Mouse (Mus musculus): Measurements from ENCODE around the gene Ppib. TPM values are rescaled to one million over a fixed set of nuclear protein-coding genes. Genes with fewer than 3 reads are reported as not detected.

The Ppib gene
- polyA plus RNA-seq, 1 experiment from 2014 or later = 834 TPM

- H3K27ac ChIP-seq (replicated peaks; ENCODE audit: low read depth, low read length) = no peak overlapping the region
- H3K4me1 ChIP-seq (ENCODE audit: control insufficient read depth, insufficient read depth, low read length) = no peaks in the 10 kb centered on the region
- H3K27me3 ChIP-seq (replicated peaks; ENCODE audit: control insufficient read depth, insufficient read depth, low read length) = no peaks in the 10 kb centered on the region
- no peak overlapping the region for H3K4me3 ChIP-seq (ENCODE audit: low read depth, low read length)
- no peak overlapping the region for H3K4me2 ChIP-seq (ENCODE audit: low read depth, low read length)
- peaks cover 83% of the 10 kb centered on the region for H3K36me3 ChIP-seq (ENCODE audit: control insufficient read depth, insufficient read depth, low read length)
- ATAC-seq (ENCODE audit: low read depth) = no peak
- no peak for DNase-seq (ENCODE audit: low spot score)
- H3K9me3 ChIP-seq (ENCODE audit: control insufficient read depth, low read length) = no peaks in the 10 kb centered on the region
- H3K9ac ChIP-seq (ENCODE audit: low read depth, low read length) = no peak overlapping the region
- 78% methylated on average over 6 of the region's 6 CpGs for WGBS
These were observed 42.6 kb downstream of the Ppib start for GRCm38 (mm10) chr9:66102668-66103067.

- Histone ChIP-seq H3K9ac (ENCODE audit: low read depth, low read length) (no peak overlapping the region), H3K36me3 (ENCODE audit: control insufficient read depth, insufficient read depth, low read length) (peaks cover 86% of the 10 kb centered on the region), H3K4me2 (ENCODE audit: low read depth, low read length) (no peak overlapping the region), H3K27ac (replicated peaks; ENCODE audit: low read depth, low read length) (no peak overlapping the region), H3K4me3 (ENCODE audit: low read depth, low read length) (no peak overlapping the region), H3K9me3 (ENCODE audit: control insufficient read depth, low read length) (no peaks in the 10 kb centered on the region), H3K27me3 (replicated peaks; ENCODE audit: control insufficient read depth, insufficient read depth, low read length) (no peaks in the 10 kb centered on the region), H3K4me1 (ENCODE audit: control insufficient read depth, insufficient read depth, low read length) (no peaks in the 10 kb centered on the region)
- ATAC-seq (ENCODE audit: low read depth) (no peak), DNase-seq (ENCODE audit: low spot score) (no peak)
- WGBS = 94% methylated on average over 4 of the region's 4 CpGs
These were observed 44.6 kb downstream of the Ppib start for GRCm38 (mm10) chr9:66104601-66105000.

GRCm38 (mm10) chr9:66105168-66105567 lies 45.1 kb downstream of the Ppib start:
- peaks cover 82% of the 10 kb centered on the region for H3K36me3 ChIP-seq (ENCODE audit: control insufficient read depth, insufficient read depth, low read length)
- 87% methylated on average over 8 of the region's 8 CpGs for WGBS
- H3K27me3 ChIP-seq (replicated peaks; ENCODE audit: control insufficient read depth, insufficient read depth, low read length) = no peaks in the 10 kb centered on the region
- no peak overlapping the region for H3K4me2 ChIP-seq (ENCODE audit: low read depth, low read length)
- H3K4me1 ChIP-seq (ENCODE audit: control insufficient read depth, insufficient read depth, low read length) = no peaks in the 10 kb centered on the region
- no peak overlapping the region for H3K4me3 ChIP-seq (ENCODE audit: low read depth, low read length)
- H3K9me3 ChIP-seq (ENCODE audit: control insufficient read depth, low read length) = no peaks in the 10 kb centered on the region
- DNase-seq (ENCODE audit: low spot score) = no peak
- no peak overlapping the region for H3K27ac ChIP-seq (replicated peaks; ENCODE audit: low read depth, low read length)
- ATAC-seq (ENCODE audit: low read depth) = no peak
- no peak overlapping the region for H3K9ac ChIP-seq (ENCODE audit: low read depth, low read length)

- H3K9ac ChIP-seq (ENCODE audit: low read depth, low read length) = no peak overlapping the region
- H3K4me2 ChIP-seq (ENCODE audit: low read depth, low read length) = no peak overlapping the region
- no peak overlapping the region for H3K27ac ChIP-seq (replicated peaks; ENCODE audit: low read depth, low read length)
- no peaks in the 10 kb centered on the region for H3K27me3 ChIP-seq (replicated peaks; ENCODE audit: control insufficient read depth, insufficient read depth, low read length)
- ATAC-seq (ENCODE audit: low read depth) = no peak
- peaks cover 51% of the 10 kb centered on the region for H3K36me3 ChIP-seq (ENCODE audit: control insufficient read depth, insufficient read depth, low read length)
- no peaks in the 10 kb centered on the region for H3K9me3 ChIP-seq (ENCODE audit: control insufficient read depth, low read length)
- no peaks in the 10 kb centered on the region for H3K4me1 ChIP-seq (ENCODE audit: control insufficient read depth, insufficient read depth, low read length)
- 97% methylated on average over 1 of the region's 1 CpGs for WGBS
- H3K4me3 ChIP-seq (ENCODE audit: low read depth, low read length) = no peak overlapping the region
- no peak for DNase-seq (ENCODE audit: low spot score)
These were observed 49.6 kb downstream of the Ppib start for GRCm38 (mm10) chr9:66109574-66109973.

- 47% methylated on average over 8 of the region's 8 CpGs for WGBS
- Histone ChIP-seq H3K9me3 (ENCODE audit: control insufficient read depth, low read length) (no peaks in the 10 kb centered on the region), H3K4me2 (ENCODE audit: low read depth, low read length) (no peak overlapping the region), H3K4me3 (ENCODE audit: low read depth, low read length) (no peak overlapping the region), H3K4me1 (ENCODE audit: control insufficient read depth, insufficient read depth, low read length) (no peaks in the 10 kb centered on the region), H3K9ac (ENCODE audit: low read depth, low read length) (no peak overlapping the region), H3K27me3 (replicated peaks; ENCODE audit: control insufficient read depth, insufficient read depth, low read length) (no peaks in the 10 kb centered on the region), H3K36me3 (ENCODE audit: control insufficient read depth, insufficient read depth, low read length) (peaks cover 48% of the 10 kb centered on the region), H3K27ac (replicated peaks; ENCODE audit: low read depth, low read length) (no peak overlapping the region)
- ATAC-seq (ENCODE audit: low read depth) = no peak
- no peak for DNase-seq (ENCODE audit: low spot score)
These were observed 50.1 kb downstream of the Ppib start for GRCm38 (mm10) chr9:66110126-66110525.

GRCm38 (mm10) chr9:66110611-66111379 lies 50.8 kb downstream of the Ppib start:
- Histone ChIP-seq H3K4me2 (ENCODE audit: low read depth, low read length) (no peak overlapping the region), H3K27me3 (replicated peaks; ENCODE audit: control insufficient read depth, insufficient read depth, low read length) (no peaks in the 10 kb centered on the region), H3K9me3 (ENCODE audit: control insufficient read depth, low read length) (no peaks in the 10 kb centered on the region), H3K4me3 (ENCODE audit: low read depth, low read length) (no peak overlapping the region), H3K9ac (ENCODE audit: low read depth, low read length) (peak overlapping the region; percentile 5; the same call in 1 of the 2 replicates), H3K4me1 (ENCODE audit: control insufficient read depth, insufficient read depth, low read length) (no peaks in the 10 kb centered on the region), H3K36me3 (ENCODE audit: control insufficient read depth, insufficient read depth, low read length) (peaks cover 47% of the 10 kb centered on the region), H3K27ac (replicated peaks; ENCODE audit: low read depth, low read length) (no peak overlapping the region)
- DNase-seq (ENCODE audit: low spot score) = peak; percentile 7
- WGBS = 43% methylated on average over 8 of the region's 8 CpGs
- no peak for ATAC-seq (ENCODE audit: low read depth)

GRCm38 (mm10) chr9:66114341-66114740 lies 54.3 kb downstream of the Ppib start:
- no peak overlapping the region for H3K4me3 ChIP-seq (ENCODE audit: low read depth, low read length)
- no peak for DNase-seq (ENCODE audit: low spot score)
- H3K9me3 ChIP-seq (ENCODE audit: control insufficient read depth, low read length) = no peaks in the 10 kb centered on the region
- H3K9ac ChIP-seq (ENCODE audit: low read depth, low read length) = no peak overlapping the region
- H3K4me1 ChIP-seq (ENCODE audit: control insufficient read depth, insufficient read depth, low read length) = no peaks in the 10 kb centered on the region
- WGBS = 89% methylated on average over 3 of the region's 3 CpGs
- peaks cover 16% of the 10 kb centered on the region for H3K36me3 ChIP-seq (ENCODE audit: control insufficient read depth, insufficient read depth, low read length)
- no peak overlapping the region for H3K27ac ChIP-seq (replicated peaks; ENCODE audit: low read depth, low read length)
- H3K4me2 ChIP-seq (ENCODE audit: low read depth, low read length) = no peak overlapping the region
- H3K27me3 ChIP-seq (replicated peaks; ENCODE audit: control insufficient read depth, insufficient read depth, low read length) = no peaks in the 10 kb centered on the region
- ATAC-seq (ENCODE audit: low read depth) = no peak
